ENCODE assay signal across 26 mouse cellular contexts in genomic region chr9:52801801-52802200, GRCm38 (mm10).
A peak's percentile ranks its signal among the peaks of the same experiment; 100 is the strongest.
DNase-seq lines count a peak whose midpoint lies in the region; ATAC-seq and TF ChIP-seq lines count a peak whose summit lies in the region.
"Had no signal": no experiment of that assay in that cellular context is flagged by ENCODE, and none has a peak within 500 bp of the region (broad histone marks: within the 10 kb centered on the region; RNA-seq: fewer than 3 reads in every experiment).

No protein-coding gene starts in this region.

- H3K4me2 ChIP-seq in hindbrain, embryonic 15.5 days = no peak overlapping the region
- no peak overlapping the region for H3K4me2 ChIP-seq in hindbrain, embryonic 13.5 days
- H3K4me2 ChIP-seq in midbrain, postnatal 0 days (ENCODE audit: low read depth, low read length, poor library complexity, severe bottlenecking) = no peak overlapping the region
- no peak overlapping the region for H3K4me2 ChIP-seq in midbrain, embryonic 15.5 days
- H3K4me2 ChIP-seq: embryonic facial prominence, embryonic 12.5 days; embryonic facial prominence, embryonic 15.5 days; forebrain, embryonic 12.5 days; forebrain, embryonic 15.5 days; heart, embryonic 13.5 days; hindbrain, embryonic 14.5 days; intestine, embryonic 15.5 days had no signal

- 66% methylated on average over 5 of the region's 5 CpGs for WGBS in hindbrain, embryonic 15.5 days
- WGBS in hindbrain, embryonic 13.5 days = 80% methylated on average over 5 of the region's 5 CpGs
- WGBS in midbrain, postnatal 0 days = 64% methylated on average over 5 of the region's 5 CpGs
- 80% methylated on average over 5 of the region's 5 CpGs for WGBS in midbrain, embryonic 15.5 days

- ATAC-seq in hindbrain, embryonic 15.5 days (ENCODE audit: low FRiP score, low read depth) = no peak
- ATAC-seq in hindbrain, embryonic 13.5 days (ENCODE audit: low FRiP score) = no peak
- ATAC-seq in midbrain, postnatal 0 days (ENCODE audit: low FRiP score) = no peak
- ATAC-seq in midbrain, embryonic 15.5 days (replicated peaks) = no peak
- ATAC-seq in erythroblast, adult 5-6 weeks (replicated peaks; ENCODE audit: low FRiP score, poor library complexity, severe bottlenecking) = no peak
- ATAC-seq: forebrain, embryonic 15.5 days; intestine, embryonic 15.5 days; Patski had no signal

- peak; percentile 70 to 79 for DNase-seq in cerebellum, postnatal 10 days
- DNase-seq in cerebellum, adult 9-11 months = no peak
- DNase-seq in midbrain, postnatal 0 days (ENCODE audit: low spot score) = peak; percentile 79
- peak; percentile 35 for DNase-seq in brain, embryonic 14.5 days (ENCODE audit: low read depth)
- DNase-seq: adrenal gland, adult 2 months; adrenal gland, postnatal 14 days; cerebellum, adult 18-20 months; cerebellum, postnatal 25 days; gastrocnemius, postnatal 25 days; heart, adult 2 months; heart, postnatal 14 days; kidney, adult 11 months had no signal

- no peaks in the 10 kb centered on the region for H3K36me3 ChIP-seq in hindbrain, embryonic 15.5 days
- no peaks in the 10 kb centered on the region for H3K36me3 ChIP-seq in hindbrain, embryonic 13.5 days
- H3K36me3 ChIP-seq in midbrain, postnatal 0 days (ENCODE audit: insufficient read depth, low read length) = no peaks in the 10 kb centered on the region
- no peaks in the 10 kb centered on the region for H3K36me3 ChIP-seq in midbrain, embryonic 15.5 days (replicated peaks)
- H3K36me3 ChIP-seq: embryonic facial prominence, embryonic 12.5 days; embryonic facial prominence, embryonic 15.5 days; forebrain, embryonic 12.5 days; forebrain, embryonic 15.5 days; heart, embryonic 10.5 days; heart, embryonic 13.5 days; intestine, embryonic 15.5 days had no signal

- no peak overlapping the region for H3K4me3 ChIP-seq in hindbrain, embryonic 15.5 days
- H3K4me3 ChIP-seq in hindbrain, embryonic 13.5 days = no peak overlapping the region
- H3K4me3 ChIP-seq in midbrain, postnatal 0 days (ENCODE audit: low read depth, low read length) = no peak overlapping the region
- no peak overlapping the region for H3K4me3 ChIP-seq in midbrain, embryonic 15.5 days
- H3K4me3 ChIP-seq: embryonic facial prominence, embryonic 12.5 days; embryonic facial prominence, embryonic 15.5 days; erythroblast, embryonic 14.5 days; forebrain, embryonic 12.5 days; forebrain, embryonic 15.5 days; heart, adult 2 months; heart, embryonic 10.5 days; heart, embryonic 13.5 days; intestine, embryonic 15.5 days had no signal

- TF ChIP-seq POLR2A in brain, embryonic 14.5 days (IDR thresholded peaks at IDR 0.05; ENCODE audit: borderline replicate concordance, extremely low read depth, insufficient read depth, insufficient read length, poor library complexity, severe bottlenecking) = no peak

- no peaks in the 10 kb centered on the region for H3K4me1 ChIP-seq in hindbrain, embryonic 15.5 days (replicated peaks)
- no peaks in the 10 kb centered on the region for H3K4me1 ChIP-seq in hindbrain, embryonic 13.5 days (replicated peaks)
- no peaks in the 10 kb centered on the region for H3K4me1 ChIP-seq in midbrain, postnatal 0 days (ENCODE audit: insufficient read depth, low read length)
- H3K4me1 ChIP-seq in midbrain, embryonic 15.5 days = no peaks in the 10 kb centered on the region
- H3K4me1 ChIP-seq: embryonic facial prominence, embryonic 12.5 days; embryonic facial prominence, embryonic 15.5 days; forebrain, embryonic 12.5 days; forebrain, embryonic 15.5 days; heart, embryonic 10.5 days; heart, embryonic 13.5 days; intestine, embryonic 15.5 days had no signal

- TF ChIP-seq CTCF in midbrain, postnatal 0 days (IDR thresholded peaks at IDR 0.05) = no peak
- TF ChIP-seq CTCF in brain, embryonic 14.5 days (IDR thresholded peaks at IDR 0.05; ENCODE audit: borderline replicate concordance, extremely low read depth, insufficient read depth, insufficient read length) = no peak

- no peak overlapping the region for H3K9ac ChIP-seq in hindbrain, embryonic 15.5 days
- H3K9ac ChIP-seq in hindbrain, embryonic 13.5 days = no peak overlapping the region
- no peak overlapping the region for H3K9ac ChIP-seq in midbrain, postnatal 0 days (replicated peaks; ENCODE audit: low read length, poor library complexity, severe bottlenecking)
- H3K9ac ChIP-seq in midbrain, embryonic 15.5 days = no peak overlapping the region
- H3K9ac ChIP-seq: embryonic facial prominence, embryonic 12.5 days; embryonic facial prominence, embryonic 15.5 days; forebrain, embryonic 12.5 days; forebrain, embryonic 15.5 days; heart, embryonic 13.5 days; hindbrain, embryonic 14.5 days; intestine, embryonic 15.5 days had no signal

- 0 out of 2 replicates have a peak overlapping the region, but pooled peaks have one; percentile 9 for H3K27ac ChIP-seq in hindbrain, embryonic 15.5 days (replicated peaks)
- H3K27ac ChIP-seq in hindbrain, embryonic 13.5 days = no peak overlapping the region
- H3K27ac ChIP-seq in midbrain, postnatal 0 days (ENCODE audit: low read depth, low read length) = no peak overlapping the region
- no peak overlapping the region for H3K27ac ChIP-seq in midbrain, embryonic 15.5 days
- H3K27ac ChIP-seq: embryonic facial prominence, embryonic 12.5 days; embryonic facial prominence, embryonic 15.5 days; forebrain, embryonic 12.5 days; forebrain, embryonic 15.5 days; heart, adult 2 months; heart, embryonic 10.5 days; heart, embryonic 13.5 days; hindbrain, embryonic 14.5 days; intestine, embryonic 15.5 days had no signal

- H3K27me3 ChIP-seq in hindbrain, embryonic 15.5 days = no peaks in the 10 kb centered on the region
- no peaks in the 10 kb centered on the region for H3K27me3 ChIP-seq in hindbrain, embryonic 13.5 days
- H3K27me3 ChIP-seq in midbrain, postnatal 0 days (ENCODE audit: insufficient read depth, low read length) = no peaks in the 10 kb centered on the region
- H3K27me3 ChIP-seq in midbrain, embryonic 15.5 days (replicated peaks) = no peaks in the 10 kb centered on the region
- H3K27me3 ChIP-seq: embryonic facial prominence, embryonic 12.5 days; embryonic facial prominence, embryonic 15.5 days; forebrain, embryonic 12.5 days; forebrain, embryonic 15.5 days; heart, embryonic 13.5 days; intestine, embryonic 15.5 days had no signal

- no peaks in the 10 kb centered on the region for H3K9me3 ChIP-seq in hindbrain, embryonic 15.5 days
- H3K9me3 ChIP-seq in hindbrain, embryonic 13.5 days = no peaks in the 10 kb centered on the region
- no peaks in the 10 kb centered on the region for H3K9me3 ChIP-seq in midbrain, postnatal 0 days (ENCODE audit: low read length)
- H3K9me3 ChIP-seq in midbrain, embryonic 15.5 days = no peaks in the 10 kb centered on the region
- H3K9me3 ChIP-seq: embryonic facial prominence, embryonic 12.5 days; embryonic facial prominence, embryonic 15.5 days; forebrain, embryonic 12.5 days; forebrain, embryonic 15.5 days; heart, embryonic 10.5 days; heart, embryonic 13.5 days; intestine, embryonic 15.5 days had no signal
